ENCODE assay signal across 7 mouse cellular contexts in genomic region chr6:127152106-127152951, GRCm38 (mm10). TPM values are rescaled to one million over a fixed set of nuclear protein-coding genes. Genes with fewer than 3 reads are reported as not detected.
A peak's percentile ranks its signal among the peaks of the same experiment; 100 is the strongest.
DNase-seq lines count a peak whose midpoint lies in the region; ATAC-seq lines count a peak whose summit lies in the region.

Gene Ccnd2, minus strand, starts transcription at chr6:127152193.

- peak; percentile 87 for DNase-seq in Muller cell, postnatal 12 days (ENCODE audit: inconsistent ontology term)
- peak; percentile 80 to 89 for DNase-seq in heart, adult 18-20 months
- DNase-seq in kidney, adult 11 months = peak; percentile 68
- DNase-seq in spleen, postnatal 10 days (ENCODE audit: low spot score in 2 of 2) = peak; percentile 26 to 69

- peak within 1 kb of the TSS; percentile 86 for H3K4me2 ChIP-seq in limb, embryonic 12.5 days
- peak within 1 kb of the TSS; percentile 92 for H3K4me2 ChIP-seq in midbrain, embryonic 12.5 days (replicated peaks)

- peak within 1 kb of the TSS; percentile 84 for H3K27ac ChIP-seq in brown adipose tissue, adult 24 weeks (replicated peaks; ENCODE audit: low read depth, low read length)
- H3K27ac ChIP-seq in limb, embryonic 12.5 days = peak within 1 kb of the TSS; percentile 98
- peak within 1 kb of the TSS; percentile 78 for H3K27ac ChIP-seq in midbrain, embryonic 12.5 days (replicated peaks)

- H3K27me3 ChIP-seq in limb, embryonic 12.5 days = no peaks in the 10 kb centered on the region
- H3K27me3 ChIP-seq in midbrain, embryonic 12.5 days = peaks cover 52% of the 10 kb centered on the region

- H3K4me3 ChIP-seq in brown adipose tissue, adult 24 weeks (ENCODE audit: insufficient read depth, low read depth, low read length) = peak within 1 kb of the TSS; percentile 66
- H3K4me3 ChIP-seq in limb, embryonic 12.5 days (replicated peaks) = peak within 1 kb of the TSS; percentile 88
- H3K4me3 ChIP-seq in midbrain, embryonic 12.5 days = peak within 1 kb of the TSS; percentile 75

- peaks cover 2% of the 10 kb centered on the region for H3K4me1 ChIP-seq in brown adipose tissue, adult 24 weeks (ENCODE audit: control insufficient read depth, insufficient read depth, insufficient read length, low read length)
- peaks cover 47% of the 10 kb centered on the region for H3K4me1 ChIP-seq in limb, embryonic 12.5 days (replicated peaks)
- H3K4me1 ChIP-seq in midbrain, embryonic 12.5 days = peaks cover 62% of the 10 kb centered on the region

- peaks cover 4% of the 10 kb centered on the region; the same call in 1 of the 2 replicates for H3K36me3 ChIP-seq in limb, embryonic 12.5 days
- H3K36me3 ChIP-seq in midbrain, embryonic 12.5 days = no peaks in the 10 kb centered on the region

- no peaks in the 10 kb centered on the region for H3K9me3 ChIP-seq in limb, embryonic 12.5 days
- H3K9me3 ChIP-seq in midbrain, embryonic 12.5 days = no peaks in the 10 kb centered on the region

- H3K9ac ChIP-seq in limb, embryonic 12.5 days (replicated peaks) = peak within 1 kb of the TSS; percentile 65
- H3K9ac ChIP-seq in midbrain, embryonic 12.5 days (replicated peaks) = peak within 1 kb of the TSS; percentile 45

- WGBS in limb, embryonic 12.5 days = under 1% methylated on average over 40 of the region's 40 CpGs
- 1% methylated on average over 40 of the region's 40 CpGs for WGBS in midbrain, embryonic 12.5 days

- peak; percentile 64 for ATAC-seq in limb, embryonic 12.5 days (ENCODE audit: insufficient number of reproducible peaks, insufficient read depth, low FRiP score, low TSS enrichment, low read depth)
- ATAC-seq in midbrain, embryonic 12.5 days (ENCODE audit: low FRiP score, low read depth) = peak; percentile 44

RNA-seq across cellular contexts. Expression of gene Ccnd2, which starts in this region (rescaled TPM):
- 12.2 and 44.0 TPM in 2 replicates for polyA plus RNA-seq in brown adipose tissue, adult 24 weeks (2012; ENCODE audit: insufficient read depth, insufficient read length, missing spikeins)
- total RNA-seq in heart, adult 18-20 months (2021) = 100 to 1,000 TPM; 161 to 164 TPM
- 1,264 and 1,267 TPM in 2 replicates for polyA plus RNA-seq in limb, embryonic 12.5 days (2016; fragmentation: Nextera tagmentation; extraction: Ambion mirVana)
- polyA plus RNA-seq in midbrain, embryonic 12.5 days (2016; fragmentation: Nextera tagmentation; extraction: Ambion mirVana) = 1,089 and 1,182 TPM in 2 replicates

Comparison
In these comparisons a context has a peak if more than half of its experiments do, and no peak if none do; other contexts are left out.
1. Peak in every context shown above with its lines: DNase-seq, ATAC-seq, H3K4me3 ChIP-seq and H3K27ac ChIP-seq.
2. RNA of gene Ccnd2 (polyA plus RNA-seq): 1,264 to 1,267 TPM in limb, embryonic 12.5 days and 1,089 to 1,182 TPM in midbrain, embryonic 12.5 days; 12.2 to 44.0 TPM in brown adipose tissue, adult 24 weeks; every median in the first group is over 10 times any median in the second.